Mouse (Mus musculus) megakaryocyte, adult 5-6 weeks (primary cell): ENCODE measurements around the gene Sarm1. TPM values are rescaled to one million over a fixed set of nuclear protein-coding genes. Genes with fewer than 3 reads are reported as not detected.
"Not testable (repeated sequence)": the region's sequence is repeated elsewhere in the genome, so short reads cannot be mapped to it uniquely, and the experiment has no call there.

Experiments
- ATAC-seq: 2 replicates; pipeline ENCODE4 v1.8.0; 2016; ENCODE audit warnings: mild to moderate bottlenecking, inconsistent platforms; ENCODE audit not compliant: poor library complexity, severe bottlenecking
- total RNA-seq, 2 experiments: library from RNA; stranded (forward) in 1 of 2; stranded (reverse) in 1 of 2; fragments of 153-499, 151-499 nt in 1 of 2; fragments of 221-1000, 200-1000 nt in 1 of 2; gene quantifications; 2 replicates each; pipeline versions ENCODE4 v1.2.3 to v1.2.4; 2015 to 2017

Sarm1 gene
- total RNA-seq (2015) (0.23 TPM in 1 of 2 replicates, not detected in the other), total RNA-seq (2017) (not detected in 2 replicates)

- peak; percentile 99 for ATAC-seq
Measured at GRCm38 (mm10) chr11:78497544-78498522, at the start of gene Sarm1. Gene Sarm1, minus strand, starts transcription at chr11:78497754.

- ATAC-seq = no peak
Measured at GRCm38 (mm10) chr11:78545181-78545580, 47.6 kb upstream of the Sarm1 start.

DNA sequence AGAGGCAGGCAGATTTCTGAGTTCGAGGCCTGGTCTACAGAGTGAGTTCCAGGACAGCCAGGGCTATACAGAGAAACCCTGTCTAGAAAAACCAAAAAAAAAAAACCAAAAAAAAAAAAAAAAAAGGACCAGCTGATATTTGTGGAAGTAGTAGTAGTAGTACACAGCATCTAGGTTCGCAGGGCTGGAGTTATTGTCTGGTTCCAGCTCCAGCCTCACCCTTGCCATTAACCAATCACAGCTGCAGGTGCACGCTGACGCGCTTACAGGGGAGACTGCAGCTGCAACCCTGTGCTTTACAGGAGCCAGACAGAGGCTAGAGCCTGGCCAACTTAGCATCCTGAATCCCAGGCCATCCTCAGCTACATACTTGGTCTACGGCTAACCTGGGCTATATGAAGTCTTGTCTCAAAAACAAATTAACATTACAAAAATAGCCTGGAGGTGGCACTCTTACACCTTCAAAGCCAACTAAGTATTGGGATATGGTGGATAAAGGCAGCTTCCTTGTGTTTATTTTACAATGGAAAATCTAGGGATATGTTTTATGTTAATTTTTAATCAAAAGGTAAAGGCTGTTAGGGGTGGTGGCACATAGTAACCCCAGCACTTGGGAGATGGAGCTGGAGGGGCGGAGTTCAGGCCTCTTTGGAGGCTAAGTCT is 47.0 kb upstream of the Sarm1 start:
- no peak for ATAC-seq

DNA sequence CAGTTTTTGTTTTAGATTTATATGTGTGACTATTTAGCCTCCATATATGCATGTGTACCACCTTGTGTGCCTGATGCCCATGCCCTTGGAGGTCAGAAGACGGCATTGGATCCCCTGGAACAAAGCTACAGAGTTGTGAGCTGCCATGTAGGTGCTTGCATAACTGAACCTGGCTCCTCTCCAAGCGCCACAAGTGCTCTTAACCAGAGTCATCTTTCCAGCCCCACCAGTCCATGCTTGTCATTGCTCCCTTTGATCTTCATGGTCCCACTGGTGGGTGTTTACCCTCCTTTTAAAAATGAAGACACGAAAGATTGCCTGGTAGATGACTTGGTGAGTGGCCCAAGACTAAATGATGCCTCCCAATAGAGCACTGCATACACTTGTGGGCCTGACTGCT is 42.8 kb upstream of the Sarm1 start:
- no peak for ATAC-seq

GRCm38 (mm10) chr11:78536690-78537084 is 39.1 kb upstream of the Sarm1 start:
- ATAC-seq = no peak; the same call in 1 of the 2 replicates

GRCm38 (mm10) chr11:78536080-78536689 is 38.6 kb upstream of the Sarm1 start, which contains the start of the genes Tnfaip1 and Ift20:
Gene Tnfaip1, minus strand, starts transcription at chr11:78536332.
Gene Ift20, plus strand, starts transcription at chr11:78536361.
- ATAC-seq = peak; percentile 95

GRCm38 (mm10) chr11:78535376-78536079 is 38.0 kb upstream of the Sarm1 start:
- ATAC-seq = no peak

GRCm38 (mm10) chr11:78534516-78534915 is 37.0 kb upstream of the Sarm1 start:
- ATAC-seq = no peak

- not testable (repeated sequence) for ATAC-seq
Measured at GRCm38 (mm10) chr11:78531515-78531914, 34.0 kb upstream of the Sarm1 start.

- ATAC-seq = no peak
Measured at GRCm38 (mm10) chr11:78531046-78531445, 33.5 kb upstream of the Sarm1 start.

GRCm38 (mm10) chr11:78530001-78530400 is 32.4 kb upstream of the Sarm1 start:
- ATAC-seq = no peak

GRCm38 (mm10) chr11:78528714-78529113 is 31.2 kb upstream of the Sarm1 start:
- no peak for ATAC-seq

DNA sequence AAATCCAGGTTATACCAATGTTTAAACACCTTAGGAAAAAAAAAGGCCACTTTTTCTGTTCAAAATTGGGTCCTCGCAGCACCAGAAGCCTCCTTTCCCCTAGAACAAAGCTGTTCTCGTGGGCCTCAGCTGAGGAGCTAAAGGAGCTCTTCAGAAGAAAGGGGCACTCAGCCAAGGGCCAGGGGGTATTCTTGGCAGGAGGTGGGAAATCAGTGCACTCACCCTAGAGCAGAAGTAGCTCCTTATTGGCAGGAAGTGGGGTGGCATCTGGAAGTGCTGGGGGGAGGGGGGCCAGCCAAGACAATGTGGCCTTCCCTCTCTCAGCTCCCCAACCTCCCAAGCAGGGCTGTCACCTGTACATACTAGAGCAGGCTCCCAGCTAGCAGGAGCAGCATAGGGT is 27.3 kb upstream of the Sarm1 start:
- no peak for ATAC-seq

- no peak for ATAC-seq
Measured at GRCm38 (mm10) chr11:78523241-78523955, 25.8 kb upstream of the Sarm1 start.

DNA sequence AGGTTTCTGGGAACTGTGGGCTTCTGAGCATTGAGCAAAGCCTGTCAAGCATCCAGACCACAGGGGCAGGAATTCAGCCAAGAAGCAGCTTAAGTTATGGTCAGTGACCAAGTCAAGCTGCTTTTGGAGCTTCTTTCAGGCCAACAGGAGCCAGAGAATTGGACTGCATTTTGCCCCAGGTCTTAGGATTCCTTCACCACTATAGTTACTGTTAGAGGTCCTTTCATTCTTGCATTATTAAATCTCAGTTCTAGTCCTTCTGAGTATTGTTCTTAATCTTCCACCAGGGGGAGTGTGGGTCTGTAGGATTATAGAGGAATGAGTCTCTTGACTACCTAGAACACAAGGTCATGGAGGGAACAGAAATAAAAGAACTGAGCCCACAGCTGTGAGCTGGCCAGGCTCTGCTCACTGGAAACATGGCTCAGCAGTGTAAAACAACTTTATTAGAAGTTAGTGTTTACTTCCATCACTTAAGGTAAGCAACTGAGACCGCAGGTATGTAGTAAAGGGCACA is 25.0 kb upstream of the Sarm1 start:
- ATAC-seq = no peak

DNA sequence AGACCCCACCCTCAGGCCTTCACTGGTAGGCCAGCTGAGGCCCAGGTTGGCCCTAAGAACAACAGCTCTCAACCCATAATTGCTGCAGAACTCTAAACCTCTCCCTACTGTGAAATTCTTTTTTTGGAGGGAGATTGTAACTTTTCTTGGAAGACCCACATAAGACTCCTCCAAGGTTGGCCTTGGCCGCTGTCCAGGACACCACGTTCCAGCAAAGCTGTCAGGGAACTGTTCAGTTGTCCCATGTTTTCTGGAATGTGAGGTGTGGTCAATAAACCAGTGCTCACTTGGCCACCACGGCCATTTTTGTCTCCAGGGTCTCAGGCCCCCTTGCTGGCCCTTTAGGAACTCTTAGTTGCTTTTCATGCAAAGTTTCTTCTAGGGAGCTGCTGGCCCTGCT is 24.3 kb upstream of the Sarm1 start:
- ATAC-seq = no peak

DNA sequence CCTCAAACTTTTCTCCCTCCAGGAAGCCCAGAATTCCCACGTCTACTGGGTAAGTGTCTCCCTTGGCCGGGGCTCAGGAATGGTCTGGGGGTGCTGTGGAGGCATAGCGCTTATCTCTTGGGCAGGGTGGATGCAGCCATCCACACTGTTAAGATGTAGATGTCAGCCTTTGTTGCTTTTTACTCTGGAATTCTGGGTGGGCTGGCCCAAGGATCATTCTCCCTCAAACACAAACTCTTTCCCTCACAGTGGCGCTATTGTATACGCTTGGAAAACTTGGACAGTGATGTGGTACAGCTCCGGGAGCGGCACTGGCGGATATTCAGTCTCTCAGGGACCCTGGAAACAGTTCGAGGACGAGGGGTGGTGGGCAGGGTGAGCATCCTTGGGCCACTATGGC is 21.4 kb upstream of the Sarm1 start:
- no peak for ATAC-seq

- no peak for ATAC-seq
Measured at GRCm38 (mm10) chr11:78515549-78516325, 18.2 kb upstream of the Sarm1 start.
